Mouse (Mus musculus): Measurements from ENCODE around the gene Tbc1d22a. TPM values are rescaled to one million over a fixed set of nuclear protein-coding genes. Genes with fewer than 3 reads are reported as not detected.

Gene Tbc1d22a
- polyA plus RNA-seq, 1 experiment, result 30.5 TPM

DNA sequence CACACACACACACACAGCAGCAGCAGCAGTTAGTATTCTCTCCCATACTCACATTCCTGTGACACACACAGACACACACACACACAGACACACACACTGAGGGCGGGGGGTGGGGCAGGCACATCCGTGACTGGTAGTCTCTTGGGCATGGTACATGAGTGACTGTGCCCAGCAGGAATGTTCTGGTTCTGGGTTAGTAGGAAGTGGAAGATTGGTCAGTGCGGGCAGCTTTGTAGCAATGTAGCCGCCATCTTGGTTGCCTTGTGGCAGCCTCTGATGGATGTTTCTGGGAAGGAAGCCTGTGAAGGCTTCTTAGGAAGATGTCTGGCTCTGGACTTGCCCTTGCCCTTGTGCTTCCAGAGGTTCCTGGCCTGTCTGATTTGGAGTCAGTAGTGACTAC lies 112.1 kb downstream of the Tbc1d22a start:
- no peak for TF ChIP-seq CEBPB (IDR thresholded peaks at IDR 0.05; ENCODE audit: insufficient read depth, poor library complexity, severe bottlenecking)
- no peak for TF ChIP-seq MAX (IDR thresholded peaks at IDR 0.05; ENCODE audit: low read depth)
- no peak for TF ChIP-seq USF1 (IDR thresholded peaks at IDR 0.05; ENCODE audit: low read depth)
- no peak for TF ChIP-seq POLR2AphosphoS2 (IDR thresholded peaks at IDR 0.05; ENCODE audit: insufficient read length, low read depth)
- no peak for TF ChIP-seq MYOD1 (IDR thresholded peaks at IDR 0.05; ENCODE audit: control insufficient read depth in 1 of 3, insufficient read length in 2 of 3, low read depth in 2 of 3)
- TF ChIP-seq MYOG (IDR thresholded peaks at IDR 0.05; ENCODE audit: control insufficient read depth in 1 of 3, insufficient read depth in 1 of 3, insufficient read length in 2 of 3, low read depth in 2 of 3), result no peak
- no peak for TF ChIP-seq TCF3 (IDR thresholded peaks at IDR 0.05; ENCODE audit: insufficient read length, low read depth)
- TF ChIP-seq POLR2A (IDR thresholded peaks at IDR 0.05; ENCODE audit: insufficient read length, low read depth), result no peak
- no peak for TF ChIP-seq REST (IDR thresholded peaks at IDR 0.05; ENCODE audit: insufficient read depth, insufficient read length)
- TF ChIP-seq SRF (IDR thresholded peaks at IDR 0.05; ENCODE audit: control insufficient read depth, insufficient read length, low read depth), result no peak
- no peak for TF ChIP-seq E2F4 (IDR thresholded peaks at IDR 0.05; ENCODE audit: insufficient read depth)
- TF ChIP-seq TCF12 (IDR thresholded peaks at IDR 0.05; ENCODE audit: insufficient read depth, poor library complexity, severe bottlenecking), result no peak
- no peak overlapping the region for H3K4me3 ChIP-seq
- no peaks in the 10 kb centered on the region for H3K36me3 ChIP-seq (ENCODE audit: control insufficient read depth, insufficient read depth)
- no peak overlapping the region for H3K4me2 ChIP-seq (ENCODE audit: low read depth)
- H3ac ChIP-seq (ENCODE audit: control insufficient read depth, insufficient read length), result no peak overlapping the region
- no peaks in the 10 kb centered on the region for H3K27me3 ChIP-seq (ENCODE audit: control insufficient read depth, insufficient read depth, insufficient read length)
- no peaks in the 10 kb centered on the region for H3K79me2 ChIP-seq (ENCODE audit: control insufficient read depth, insufficient read depth)

DNA sequence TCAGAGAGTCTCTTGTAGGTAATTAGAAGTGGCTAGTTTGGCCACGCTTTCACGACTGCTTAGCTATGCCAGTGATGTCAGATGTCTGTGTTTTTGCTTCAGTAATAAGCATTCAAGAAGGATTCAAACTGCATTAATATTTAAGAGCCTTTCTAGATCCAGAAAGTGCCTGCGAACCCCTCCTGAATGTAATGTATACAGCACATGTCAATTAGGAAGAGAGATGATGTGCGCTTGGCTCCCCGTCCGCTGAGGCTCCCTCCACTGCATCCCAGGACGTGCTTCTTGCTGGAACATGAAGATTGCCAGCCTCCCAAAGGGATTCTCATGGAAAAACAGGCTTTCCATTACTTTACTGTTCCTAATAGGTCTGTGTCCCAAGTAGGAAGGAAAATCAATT lies 115.7 kb downstream of the Tbc1d22a start:
- H3K4me2 ChIP-seq (ENCODE audit: low read depth), result no peak overlapping the region

DNA sequence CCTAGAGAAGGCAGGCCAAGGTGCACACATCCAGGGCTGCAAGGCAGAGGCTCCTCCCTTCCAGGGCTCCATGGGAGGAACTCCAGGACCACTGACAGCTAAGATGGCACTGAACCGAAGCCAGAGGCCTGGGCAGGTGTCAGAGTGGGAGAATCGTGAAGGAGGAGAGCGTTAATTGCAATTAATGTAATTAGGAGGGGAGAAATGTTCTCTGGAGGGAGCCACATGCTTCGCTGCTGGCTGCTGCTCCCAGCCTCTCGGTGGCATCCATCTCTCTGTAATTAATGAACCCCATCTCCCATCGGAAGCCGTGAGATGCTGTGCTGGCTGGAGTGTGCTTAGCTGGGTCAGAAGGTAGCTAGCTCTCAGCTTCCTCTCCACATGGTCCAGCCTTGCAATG lies 116.2 kb downstream of the Tbc1d22a start:
- TF ChIP-seq POLR2A (IDR thresholded peaks at IDR 0.05; ENCODE audit: insufficient read length, low read depth) (no peak), MAX (IDR thresholded peaks at IDR 0.05; ENCODE audit: low read depth) (no peak), TCF12 (IDR thresholded peaks at IDR 0.05; ENCODE audit: insufficient read depth, poor library complexity, severe bottlenecking) (no peak), MYOG (IDR thresholded peaks at IDR 0.05; ENCODE audit: control insufficient read depth in 1 of 3, insufficient read depth in 1 of 3, insufficient read length in 2 of 3, low read depth in 2 of 3) (no peak), USF1 (IDR thresholded peaks at IDR 0.05; ENCODE audit: low read depth) (no peak), POLR2AphosphoS2 (IDR thresholded peaks at IDR 0.05; ENCODE audit: insufficient read length, low read depth) (no peak), SRF (IDR thresholded peaks at IDR 0.05; ENCODE audit: control insufficient read depth, insufficient read length, low read depth) (no peak), E2F4 (IDR thresholded peaks at IDR 0.05; ENCODE audit: insufficient read depth) (no peak)
- H3K4me2 ChIP-seq (ENCODE audit: low read depth), result no peak overlapping the region
- no peaks in the 10 kb centered on the region for H3K36me3 ChIP-seq (ENCODE audit: control insufficient read depth, insufficient read depth)

More for the DNA sequence above, 115.7 kb downstream of the Tbc1d22a start:
- H3K79me2 ChIP-seq (ENCODE audit: control insufficient read depth, insufficient read depth), result no peaks in the 10 kb centered on the region
- H3K27me3 ChIP-seq (ENCODE audit: control insufficient read depth, insufficient read depth, insufficient read length), result no peaks in the 10 kb centered on the region
- H3ac ChIP-seq (ENCODE audit: control insufficient read depth, insufficient read length), result no peak overlapping the region
- TF ChIP-seq USF1 (IDR thresholded peaks at IDR 0.05; ENCODE audit: low read depth) (no peak), MYOG (IDR thresholded peaks at IDR 0.05; ENCODE audit: control insufficient read depth in 1 of 3, insufficient read depth in 1 of 3, insufficient read length in 2 of 3, low read depth in 2 of 3) (no peak), TCF3 (IDR thresholded peaks at IDR 0.05; ENCODE audit: insufficient read length, low read depth) (no peak), REST (IDR thresholded peaks at IDR 0.05; ENCODE audit: insufficient read depth, insufficient read length) (no peak), POLR2A (IDR thresholded peaks at IDR 0.05; ENCODE audit: insufficient read length, low read depth) (no peak), MYOD1 (IDR thresholded peaks at IDR 0.05; ENCODE audit: control insufficient read depth in 1 of 3, insufficient read length in 2 of 3, low read depth in 2 of 3) (no peak), TCF12 (IDR thresholded peaks at IDR 0.05; ENCODE audit: insufficient read depth, poor library complexity, severe bottlenecking) (no peak), CEBPB (IDR thresholded peaks at IDR 0.05; ENCODE audit: insufficient read depth, poor library complexity, severe bottlenecking) (no peak), E2F4 (IDR thresholded peaks at IDR 0.05; ENCODE audit: insufficient read depth) (no peak), MAX (IDR thresholded peaks at IDR 0.05; ENCODE audit: low read depth) (no peak), SRF (IDR thresholded peaks at IDR 0.05; ENCODE audit: control insufficient read depth, insufficient read length, low read depth) (no peak), POLR2AphosphoS2 (IDR thresholded peaks at IDR 0.05; ENCODE audit: insufficient read length, low read depth) (no peak)
- H3K4me3 ChIP-seq, result no peak overlapping the region
- no peaks in the 10 kb centered on the region for H3K36me3 ChIP-seq (ENCODE audit: control insufficient read depth, insufficient read depth)

DNA sequence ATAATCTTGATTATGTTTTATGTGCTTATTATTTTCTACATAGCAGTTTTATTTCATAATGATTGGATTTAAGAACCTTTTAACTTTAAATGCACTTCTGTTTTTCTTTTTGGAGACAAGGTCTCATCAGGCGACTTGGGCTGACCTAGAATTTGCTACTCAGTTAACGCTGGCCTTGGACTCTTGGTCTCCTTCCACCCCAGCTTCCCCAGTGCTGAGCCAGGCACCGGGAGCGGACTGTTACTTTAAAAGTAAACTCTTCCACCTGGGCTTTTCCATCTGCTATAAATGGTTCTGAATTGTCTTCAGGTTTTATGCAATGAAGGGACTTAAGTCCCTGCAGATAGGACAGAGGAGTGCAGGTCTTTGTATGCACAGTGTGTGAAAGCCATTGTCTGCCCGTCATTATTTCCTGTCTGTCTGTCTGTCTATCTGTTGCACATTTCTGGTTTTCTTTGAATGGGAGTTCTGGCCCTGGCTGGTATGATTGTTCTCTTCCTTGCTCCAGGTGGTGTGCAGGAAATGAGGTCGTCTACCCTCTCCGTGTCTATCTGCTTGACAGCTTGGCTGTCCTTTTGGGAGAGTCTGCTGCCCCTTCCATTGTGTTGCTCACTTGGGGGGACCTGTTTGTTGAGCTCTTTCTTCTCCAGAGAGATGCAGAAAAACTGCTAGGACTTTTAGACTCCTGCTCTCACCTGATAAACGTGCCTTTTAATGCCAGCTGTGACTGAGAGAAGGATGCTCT lies 117.4 kb downstream of the Tbc1d22a start:
- Histone ChIP-seq H3K36me3 (ENCODE audit: control insufficient read depth, insufficient read depth) (no peaks in the 10 kb centered on the region), H3K79me2 (ENCODE audit: control insufficient read depth, insufficient read depth) (no peaks in the 10 kb centered on the region), H3K4me2 (ENCODE audit: low read depth) (no peak overlapping the region), H3K4me3 (no peak overlapping the region), H3K27me3 (ENCODE audit: control insufficient read depth, insufficient read depth, insufficient read length) (no peaks in the 10 kb centered on the region), H3ac (ENCODE audit: control insufficient read depth, insufficient read length) (no peak overlapping the region)
- TF ChIP-seq POLR2A (IDR thresholded peaks at IDR 0.05; ENCODE audit: insufficient read length, low read depth) (no peak), MYOD1 (IDR thresholded peaks at IDR 0.05; ENCODE audit: control insufficient read depth in 1 of 3, insufficient read length in 2 of 3, low read depth in 2 of 3) (no peak), USF1 (IDR thresholded peaks at IDR 0.05; ENCODE audit: low read depth) (no peak), CEBPB (IDR thresholded peaks at IDR 0.05; ENCODE audit: insufficient read depth, poor library complexity, severe bottlenecking) (no peak), SRF (IDR thresholded peaks at IDR 0.05; ENCODE audit: control insufficient read depth, insufficient read length, low read depth) (no peak), REST (IDR thresholded peaks at IDR 0.05; ENCODE audit: insufficient read depth, insufficient read length) (no peak)

More for the DNA sequence above, 116.2 kb downstream of the Tbc1d22a start:
- H3K79me2 ChIP-seq (ENCODE audit: control insufficient read depth, insufficient read depth), result no peaks in the 10 kb centered on the region
- no peaks in the 10 kb centered on the region for H3K27me3 ChIP-seq (ENCODE audit: control insufficient read depth, insufficient read depth, insufficient read length)
- H3ac ChIP-seq (ENCODE audit: control insufficient read depth, insufficient read length), result no peak overlapping the region
- no peak overlapping the region for H3K4me3 ChIP-seq
